Mouse (Mus musculus): ENCODE results near the gene Olfr629. TPM values are rescaled to one million over a fixed set of nuclear protein-coding genes. Genes with fewer than 3 reads are reported as not detected.

Gene Olfr629
- polyA plus RNA-seq, 1 experiment from 2014 or later = not detected

- no peak overlapping the region for H3K9ac ChIP-seq
- H3K27ac ChIP-seq = no peak overlapping the region
- no peaks in the 10 kb centered on the region for H3K36me3 ChIP-seq
- H3K27me3 ChIP-seq (replicated peaks) = no peaks in the 10 kb centered on the region
- H3K4me2 ChIP-seq (replicated peaks) = no peak overlapping the region
- ATAC-seq (ENCODE audit: low FRiP score, low read depth) = no peak
- no peak overlapping the region for H3K4me3 ChIP-seq
- H3K9me3 ChIP-seq = no peaks in the 10 kb centered on the region
- no peaks in the 10 kb centered on the region for H3K4me1 ChIP-seq
- WGBS = 96% methylated on average over 4 of the region's 4 CpGs
Measured at GRCm38 (mm10) chr7:103699469-103699868, 45.3 kb downstream of the Olfr629 start.

Other genes with a start within 250 kb of the Olfr629 start
- gene Olfr609, start 246.9 kb downstream of the Olfr629 start, polyA plus RNA-seq (2016; fragmentation: Nextera tagmentation; extraction: Ambion mirVana) = not detected in 2 replicates
- not detected in 2 replicates for gene Olfr610, start 232.8 kb downstream of the Olfr629 start, polyA plus RNA-seq (2016; fragmentation: Nextera tagmentation; extraction: Ambion mirVana)
- not detected in 2 replicates for gene Olfr611, start 224.1 kb downstream of the Olfr629 start, polyA plus RNA-seq (2016; fragmentation: Nextera tagmentation; extraction: Ambion mirVana)
- gene Olfr612, start 202.2 kb downstream of the Olfr629 start, polyA plus RNA-seq (2016; fragmentation: Nextera tagmentation; extraction: Ambion mirVana) = not detected in 2 replicates
- gene Olfr613, start 196.9 kb downstream of the Olfr629 start, polyA plus RNA-seq (2016; fragmentation: Nextera tagmentation; extraction: Ambion mirVana) = not detected in 2 replicates
- not detected in 2 replicates for gene Olfr615, start 188.9 kb downstream of the Olfr629 start, polyA plus RNA-seq (2016; fragmentation: Nextera tagmentation; extraction: Ambion mirVana)
- gene Olfr616, start 175.8 kb downstream of the Olfr629 start, polyA plus RNA-seq (2016; fragmentation: Nextera tagmentation; extraction: Ambion mirVana) = not detected in 2 replicates
- gene Olfr617, start 171.9 kb downstream of the Olfr629 start, polyA plus RNA-seq (2016; fragmentation: Nextera tagmentation; extraction: Ambion mirVana) = not detected in 2 replicates
- not detected in 2 replicates for gene Olfr618, start 154.8 kb downstream of the Olfr629 start, polyA plus RNA-seq (2016; fragmentation: Nextera tagmentation; extraction: Ambion mirVana)
- gene Olfr619, start 144.4 kb downstream of the Olfr629 start, polyA plus RNA-seq (2016; fragmentation: Nextera tagmentation; extraction: Ambion mirVana) = not detected in 2 replicates
- gene Olfr620, start 132.4 kb downstream of the Olfr629 start, polyA plus RNA-seq (2016; fragmentation: Nextera tagmentation; extraction: Ambion mirVana) = not detected in 2 replicates
- not detected in 2 replicates for gene Olfr622, start 102.2 kb downstream of the Olfr629 start, polyA plus RNA-seq (2016; fragmentation: Nextera tagmentation; extraction: Ambion mirVana)
- not detected in 2 replicates for gene Olfr623, start 81.2 kb downstream of the Olfr629 start, polyA plus RNA-seq (2016; fragmentation: Nextera tagmentation; extraction: Ambion mirVana)
- gene Olfr624, start 73.8 kb downstream of the Olfr629 start, polyA plus RNA-seq (2016; fragmentation: Nextera tagmentation; extraction: Ambion mirVana) = not detected in 2 replicates
- gene Olfr625-ps1, start 62.2 kb downstream of the Olfr629 start, polyA plus RNA-seq (2016; fragmentation: Nextera tagmentation; extraction: Ambion mirVana) = not detected in 2 replicates
- not detected in 2 replicates for gene Olfr243, start 30.3 kb downstream of the Olfr629 start, polyA plus RNA-seq (2016; fragmentation: Nextera tagmentation; extraction: Ambion mirVana)
- gene Olfr628, start 14.6 kb downstream of the Olfr629 start, polyA plus RNA-seq (2016; fragmentation: Nextera tagmentation; extraction: Ambion mirVana) = not detected in 2 replicates
- gene Olfr630, start 12.4 kb upstream of the Olfr629 start, polyA plus RNA-seq (2016; fragmentation: Nextera tagmentation; extraction: Ambion mirVana) = not detected in 2 replicates
- gene Olfr69, start 26.7 kb upstream of the Olfr629 start, polyA plus RNA-seq (2016; fragmentation: Nextera tagmentation; extraction: Ambion mirVana) = not detected in 2 replicates
- gene Olfr68, start 34.8 kb upstream of the Olfr629 start, polyA plus RNA-seq (2016; fragmentation: Nextera tagmentation; extraction: Ambion mirVana) = not detected in 2 replicates
- gene Olfr67, start 46.9 kb upstream of the Olfr629 start, polyA plus RNA-seq (2016; fragmentation: Nextera tagmentation; extraction: Ambion mirVana) = not detected in 2 replicates
- gene Hbb-bt, start 69.1 kb upstream of the Olfr629 start, polyA plus RNA-seq (2016; fragmentation: Nextera tagmentation; extraction: Ambion mirVana) = 662 and 699 TPM in 2 replicates
- gene Hbb-bs, start 83.2 kb upstream of the Olfr629 start, polyA plus RNA-seq (2016; fragmentation: Nextera tagmentation; extraction: Ambion mirVana) = 567 and 639 TPM in 2 replicates
- gene Hbb-bh2, start 95.6 kb upstream of the Olfr629 start, polyA plus RNA-seq (2016; fragmentation: Nextera tagmentation; extraction: Ambion mirVana) = 0.38 TPM in 1 of 2 replicates, not detected in the other
- gene Hbb-bh1, start 98.2 kb upstream of the Olfr629 start, polyA plus RNA-seq (2016; fragmentation: Nextera tagmentation; extraction: Ambion mirVana) = 483 and 495 TPM in 2 replicates
- 6,731 and 6,931 TPM in 2 replicates for gene Hbb-y, start 108.3 kb upstream of the Olfr629 start, polyA plus RNA-seq (2016; fragmentation: Nextera tagmentation; extraction: Ambion mirVana)
- gene Olfr66, start 141.3 kb upstream of the Olfr629 start, polyA plus RNA-seq (2016; fragmentation: Nextera tagmentation; extraction: Ambion mirVana) = not detected in 2 replicates
- not detected in 2 replicates for gene Olfr64, start 149.5 kb upstream of the Olfr629 start, polyA plus RNA-seq (2016; fragmentation: Nextera tagmentation; extraction: Ambion mirVana)
- gene Olfr65, start 158.5 kb upstream of the Olfr629 start, polyA plus RNA-seq (2016; fragmentation: Nextera tagmentation; extraction: Ambion mirVana) = not detected in 2 replicates
- gene Olfr631, start 183.9 kb upstream of the Olfr629 start, polyA plus RNA-seq (2016; fragmentation: Nextera tagmentation; extraction: Ambion mirVana) = not detected in 2 replicates
- not detected in 2 replicates for gene Olfr632, start 189.4 kb upstream of the Olfr629 start, polyA plus RNA-seq (2016; fragmentation: Nextera tagmentation; extraction: Ambion mirVana)
- not detected in 2 replicates for gene Olfr633, start 199.5 kb upstream of the Olfr629 start, polyA plus RNA-seq (2016; fragmentation: Nextera tagmentation; extraction: Ambion mirVana)
- not detected in 2 replicates for gene Olfr635, start 226.2 kb upstream of the Olfr629 start, polyA plus RNA-seq (2016; fragmentation: Nextera tagmentation; extraction: Ambion mirVana)

Data from neural tube, embryonic 12.5 days (tissue).